Mouse (Mus musculus): Measurements from ENCODE around the gene Ptprr. TPM values are rescaled to one million over a fixed set of nuclear protein-coding genes. Genes with fewer than 3 reads are reported as not detected.

Ptprr gene
- polyA plus RNA-seq, 1 experiment from 2014 or later: 8.4 TPM

DNA sequence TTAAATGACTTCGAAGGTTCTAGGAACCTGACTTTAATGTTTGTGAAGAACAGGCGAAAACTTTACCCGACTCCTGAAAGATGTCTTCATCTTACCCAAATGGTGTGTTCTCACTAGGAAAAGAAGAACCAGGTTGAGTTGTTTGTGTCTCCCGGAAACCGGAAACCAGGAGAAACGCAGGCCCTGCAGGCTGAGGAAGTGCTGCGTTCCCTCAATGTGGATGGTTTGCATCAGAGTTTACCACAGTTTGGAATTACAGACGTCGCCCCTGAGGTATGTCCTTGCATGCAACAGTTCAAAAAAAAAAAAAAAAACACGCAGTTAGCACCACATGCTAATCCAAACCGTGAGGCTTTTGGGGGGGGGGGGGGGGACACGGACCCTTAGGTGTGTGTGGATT lies 144.3 kb downstream of the Ptprr start:
- Histone ChIP-seq H3K4me3 (ENCODE audit: low read depth, low read length) (no peak overlapping the region), H3K27ac (replicated peaks) (no peak overlapping the region), H3K4me2 (replicated peaks; ENCODE audit: low read depth) (no peak overlapping the region), H3K27me3 (ENCODE audit: control insufficient read depth, insufficient read depth, low read length) (no peaks in the 10 kb centered on the region), H3K36me3 (ENCODE audit: control insufficient read depth, insufficient read depth, low read length) (no peaks in the 10 kb centered on the region), H3K9me3 (ENCODE audit: control insufficient read depth, low read length) (no peaks in the 10 kb centered on the region), H3K4me1 (replicated peaks; ENCODE audit: control insufficient read depth, insufficient read depth) (no peaks in the 10 kb centered on the region), H3K9ac (ENCODE audit: low read length) (no peak overlapping the region)
- WGBS: 63% methylated on average over 11 of the region's 12 CpGs
- ATAC-seq (ENCODE audit: low FRiP score, low TSS enrichment) (no peak), DNase-seq (ENCODE audit: low spot score) (no peak)
- TF ChIP-seq CTCF (IDR thresholded peaks at IDR 0.05; ENCODE audit: low read depth) (no peak), EP300 (optimal IDR thresholded peaks at IDR 0.05) (no peak)

- no peak for DNase-seq (ENCODE audit: low spot score)
- H3K9ac ChIP-seq (ENCODE audit: low read length): no peak overlapping the region
- no peak overlapping the region for H3K4me3 ChIP-seq (ENCODE audit: low read depth, low read length)
- 35% methylated on average over 10 of the region's 10 CpGs for WGBS
- ATAC-seq (ENCODE audit: low FRiP score, low TSS enrichment): peak; percentile 73
- H3K27ac ChIP-seq (replicated peaks): no peak overlapping the region
- no peak for TF ChIP-seq EP300 (optimal IDR thresholded peaks at IDR 0.05)
- no peak for TF ChIP-seq CTCF (IDR thresholded peaks at IDR 0.05; ENCODE audit: low read depth)
- no peaks in the 10 kb centered on the region for H3K9me3 ChIP-seq (ENCODE audit: control insufficient read depth, low read length)
- no peaks in the 10 kb centered on the region for H3K4me1 ChIP-seq (replicated peaks; ENCODE audit: control insufficient read depth, insufficient read depth)
- H3K36me3 ChIP-seq (ENCODE audit: control insufficient read depth, insufficient read depth, low read length): no peaks in the 10 kb centered on the region
- no peaks in the 10 kb centered on the region for H3K27me3 ChIP-seq (ENCODE audit: control insufficient read depth, insufficient read depth, low read length)
- no peak overlapping the region for H3K4me2 ChIP-seq (replicated peaks; ENCODE audit: low read depth)
Measured at GRCm38 (mm10) chr10:116175324-116175883, 157.4 kb downstream of the Ptprr start.

GRCm38 (mm10) chr10:116177390-116178179 lies 159.6 kb downstream of the Ptprr start:
- H3K36me3 ChIP-seq (ENCODE audit: control insufficient read depth, insufficient read depth, low read length): no peaks in the 10 kb centered on the region
- ATAC-seq (ENCODE audit: low FRiP score, low TSS enrichment) (peak; percentile 48), DNase-seq (ENCODE audit: low spot score) (peak; percentile 44)
- H3K27ac ChIP-seq (replicated peaks): no peak overlapping the region; the same call in 1 of the 2 replicates
- 0 out of 2 replicates have a peak overlapping the region, but pooled peaks have one; percentile 28 for H3K9ac ChIP-seq (ENCODE audit: low read length)
- TF ChIP-seq EP300 (optimal IDR thresholded peaks at IDR 0.05) (no peak), CTCF (IDR thresholded peaks at IDR 0.05; ENCODE audit: low read depth) (no peak)
- peak overlapping the region; percentile 27 for H3K4me3 ChIP-seq (ENCODE audit: low read depth, low read length)
- H3K4me1 ChIP-seq (replicated peaks; ENCODE audit: control insufficient read depth, insufficient read depth): no peaks in the 10 kb centered on the region
- no peaks in the 10 kb centered on the region for H3K9me3 ChIP-seq (ENCODE audit: control insufficient read depth, low read length)
- H3K4me2 ChIP-seq (replicated peaks; ENCODE audit: low read depth): peak overlapping the region; percentile 55
- 14% methylated on average over 21 of the region's 21 CpGs for WGBS
- no peaks in the 10 kb centered on the region for H3K27me3 ChIP-seq (ENCODE audit: control insufficient read depth, insufficient read depth, low read length)

DNA sequence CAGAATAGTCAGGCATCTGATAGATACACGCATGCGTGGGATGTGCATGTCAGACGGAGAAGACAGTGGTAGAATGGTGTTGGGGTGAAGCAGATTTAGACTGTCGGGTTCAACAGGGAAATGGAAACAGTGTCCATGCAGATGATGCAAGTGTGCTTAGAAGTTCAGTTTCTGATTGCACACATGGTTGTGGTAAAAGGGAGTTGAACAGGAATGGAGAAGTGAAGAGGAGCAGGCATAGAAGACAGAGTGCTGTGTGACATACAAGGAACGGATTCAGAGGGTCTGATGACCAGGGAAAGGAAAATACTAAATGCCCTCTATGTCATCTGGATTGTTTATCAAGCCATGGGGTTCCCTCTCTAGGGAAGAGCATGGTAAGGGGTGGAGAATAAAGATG lies 163.2 kb downstream of the Ptprr start:
- Histone ChIP-seq H3K27ac (replicated peaks) (no peak overlapping the region), H3K9me3 (ENCODE audit: control insufficient read depth, low read length) (no peaks in the 10 kb centered on the region), H3K36me3 (ENCODE audit: control insufficient read depth, insufficient read depth, low read length) (no peaks in the 10 kb centered on the region), H3K4me2 (replicated peaks; ENCODE audit: low read depth) (no peak overlapping the region), H3K4me1 (replicated peaks; ENCODE audit: control insufficient read depth, insufficient read depth) (no peaks in the 10 kb centered on the region), H3K4me3 (ENCODE audit: low read depth, low read length) (no peak overlapping the region), H3K27me3 (ENCODE audit: control insufficient read depth, insufficient read depth, low read length) (no peaks in the 10 kb centered on the region), H3K9ac (ENCODE audit: low read length) (no peak overlapping the region)
- TF ChIP-seq CTCF (IDR thresholded peaks at IDR 0.05; ENCODE audit: low read depth): no peak
- TF ChIP-seq EP300 (optimal IDR thresholded peaks at IDR 0.05): no peak
- DNase-seq (ENCODE audit: low spot score) (no peak), ATAC-seq (ENCODE audit: low FRiP score, low TSS enrichment) (no peak)
- WGBS: 82% methylated on average over 5 of the region's 5 CpGs

GRCm38 (mm10) chr10:116182221-116182620 lies 164.2 kb downstream of the Ptprr start:
- H3K36me3 ChIP-seq (ENCODE audit: control insufficient read depth, insufficient read depth, low read length): no peaks in the 10 kb centered on the region
- H3K4me3 ChIP-seq (ENCODE audit: low read depth, low read length): no peak overlapping the region
- no peak for DNase-seq (ENCODE audit: low spot score)
- TF ChIP-seq CTCF (IDR thresholded peaks at IDR 0.05; ENCODE audit: low read depth) (no peak), EP300 (optimal IDR thresholded peaks at IDR 0.05) (no peak)
- H3K27ac ChIP-seq (replicated peaks): no peak overlapping the region
- H3K4me1 ChIP-seq (replicated peaks; ENCODE audit: control insufficient read depth, insufficient read depth): no peaks in the 10 kb centered on the region
- H3K9ac ChIP-seq (ENCODE audit: low read length): no peak overlapping the region
- no peaks in the 10 kb centered on the region for H3K27me3 ChIP-seq (ENCODE audit: control insufficient read depth, insufficient read depth, low read length)
- no peak for ATAC-seq (ENCODE audit: low FRiP score, low TSS enrichment)
- 75% methylated on average over 5 of the region's 5 CpGs for WGBS
- no peak overlapping the region for H3K4me2 ChIP-seq (replicated peaks; ENCODE audit: low read depth)
- H3K9me3 ChIP-seq (ENCODE audit: control insufficient read depth, low read length): no peaks in the 10 kb centered on the region

GRCm38 (mm10) chr10:116183258-116183657 lies 165.2 kb downstream of the Ptprr start:
- Histone ChIP-seq H3K36me3 (ENCODE audit: control insufficient read depth, insufficient read depth, low read length) (no peaks in the 10 kb centered on the region), H3K4me2 (replicated peaks; ENCODE audit: low read depth) (no peak overlapping the region), H3K4me1 (replicated peaks; ENCODE audit: control insufficient read depth, insufficient read depth) (no peaks in the 10 kb centered on the region), H3K27me3 (ENCODE audit: control insufficient read depth, insufficient read depth, low read length) (no peaks in the 10 kb centered on the region), H3K9ac (ENCODE audit: low read length) (no peak overlapping the region), H3K9me3 (ENCODE audit: control insufficient read depth, low read length) (no peaks in the 10 kb centered on the region), H3K4me3 (ENCODE audit: low read depth, low read length) (no peak overlapping the region), H3K27ac (replicated peaks) (no peak overlapping the region)
- no peak for TF ChIP-seq CTCF (IDR thresholded peaks at IDR 0.05; ENCODE audit: low read depth)
- TF ChIP-seq EP300 (optimal IDR thresholded peaks at IDR 0.05): no peak
- ATAC-seq (ENCODE audit: low FRiP score, low TSS enrichment) (peak; percentile 94), DNase-seq (ENCODE audit: low spot score) (peak; percentile 66)
- WGBS: 40% methylated on average over 3 of the region's 3 CpGs
